Comparison of ENCODE assay signal across 10 mouse cellular contexts in genomic region chr17:31835528-31836263, GRCm38 (mm10). TPM values are rescaled to one million over a fixed set of nuclear protein-coding genes. Genes with fewer than 3 reads are reported as not detected.
DNase-seq lines count a peak whose midpoint lies in the region; ATAC-seq and TF ChIP-seq lines count a peak whose summit lies in the region.
"Had no signal": no experiment of that assay in that cellular context is flagged by ENCODE, and none has a peak within 500 bp of the region (broad histone marks: within the 10 kb centered on the region; RNA-seq: fewer than 3 reads in every experiment).

No protein-coding gene starts in this region.

- H3K4me1 ChIP-seq in lung, embryonic 15.5 days = peaks cover 39% of the 10 kb centered on the region
- peaks cover 26% of the 10 kb centered on the region for H3K4me1 ChIP-seq in lung, adult 2 months (ENCODE audit: control insufficient read depth, insufficient read depth, low read length)
- peaks cover 22% of the 10 kb centered on the region for H3K4me1 ChIP-seq in liver, embryonic 15.5 days (replicated peaks)

- H3K4me3 ChIP-seq in lung, embryonic 15.5 days = no peak overlapping the region
- H3K4me3 ChIP-seq in lung, adult 2 months (replicated peaks; ENCODE audit: extremely low read depth, low read depth, low read length) = no peak overlapping the region
- H3K4me3 ChIP-seq in liver, embryonic 15.5 days (replicated peaks) = no peak overlapping the region
- H3K4me3 ChIP-seq: left cerebral cortex, adult 2 months had no signal

- no peak for TF ChIP-seq POLR2A in lung, adult 2 months (IDR thresholded peaks at IDR 0.05; ENCODE audit: borderline replicate concordance, extremely low read depth, low read depth, low read length)

- TF ChIP-seq CTCF in lung, adult 2 months (IDR thresholded peaks at IDR 0.05; ENCODE audit: insufficient read depth, low read length) = no peak

- no peak overlapping the region for H3K4me2 ChIP-seq in lung, embryonic 15.5 days
- H3K4me2 ChIP-seq in liver, embryonic 15.5 days = no peak overlapping the region

- DNase-seq in adrenal gland, adult (ENCODE audit: inconsistent age in 2 of 2, low spot score in 1 of 2) = peak; percentile 41 to 64
- DNase-seq in adrenal gland, adult 18-20 months (ENCODE audit: low spot score in 2 of 2) = no peak
- no peak for DNase-seq in lung, adult 2 months
- DNase-seq in splenic B cell, adult 2 months (ENCODE audit: low read depth, low spot score) = peak; percentile 72
- no peak for DNase-seq in kidney, postnatal 10 days
- DNase-seq in kidney, postnatal 14 days = no peak
- DNase-seq: right cerebral cortex, postnatal 14 days had no signal

- no peaks in the 10 kb centered on the region for H3K9me3 ChIP-seq in lung, embryonic 15.5 days
- H3K9me3 ChIP-seq in liver, embryonic 15.5 days (replicated peaks) = no peaks in the 10 kb centered on the region

- no peaks in the 10 kb centered on the region for H3K27me3 ChIP-seq in lung, embryonic 15.5 days
- no peaks in the 10 kb centered on the region for H3K27me3 ChIP-seq in liver, embryonic 15.5 days
- no peaks in the 10 kb centered on the region for H3K27me3 ChIP-seq in splenic B cell, adult 2 months (ENCODE audit: control insufficient read depth, insufficient read depth, low read length, poor library complexity, severe bottlenecking)

- H3K36me3 ChIP-seq in lung, embryonic 15.5 days = no peaks in the 10 kb centered on the region
- H3K36me3 ChIP-seq in liver, embryonic 15.5 days (replicated peaks) = no peaks in the 10 kb centered on the region
- no peaks in the 10 kb centered on the region for H3K36me3 ChIP-seq in splenic B cell, adult 2 months (ENCODE audit: control insufficient read depth, insufficient read depth, low read length, poor library complexity, severe bottlenecking)

- no peak for ATAC-seq in lung, embryonic 15.5 days (ENCODE audit: borderline replicate concordance, extremely low read depth, low FRiP score, low TSS enrichment)
- ATAC-seq in liver, embryonic 15.5 days (ENCODE audit: insufficient read depth) = peak; percentile 27; the same call in 1 of the 2 replicates

- 92% methylated on average over 11 of the region's 11 CpGs for WGBS in lung, embryonic 15.5 days
- WGBS in lung, adult 2 months = 78% methylated on average over 11 of the region's 11 CpGs
- 43% methylated on average over 11 of the region's 11 CpGs for WGBS in liver, embryonic 15.5 days (ENCODE audit: insufficient replicate concordance)

- no peak overlapping the region for H3K9ac ChIP-seq in lung, embryonic 15.5 days
- no peak overlapping the region for H3K9ac ChIP-seq in liver, embryonic 15.5 days

- H3K27ac ChIP-seq in lung, embryonic 15.5 days = peak overlapping the region; percentile 75; the same call in 1 of the 2 replicates
- peak overlapping the region; percentile 64 for H3K27ac ChIP-seq in liver, embryonic 15.5 days (replicated peaks)
- H3K27ac ChIP-seq: left cerebral cortex, adult 2 months had no signal

RNA-seq across cellular contexts. Expression of gene Sik1, which starts 19.9 kb away (rescaled TPM):
- 10 to 100 TPM; 41.3 to 81.9 TPM for total RNA-seq in adrenal gland, adult 18-20 months (2021)
- polyA plus RNA-seq in lung, embryonic 15.5 days (2015; fragmentation: Nextera tagmentation; extraction: Ambion mirVana) = 32.7 and 35.4 TPM in 2 replicates
- polyA plus RNA-seq in lung, adult 2 months (2012; rRNA removed) = 60.5 and 87.9 TPM in 2 replicates
- polyA plus RNA-seq in liver, embryonic 15.5 days (2015; fragmentation: Nextera tagmentation; extraction: Ambion mirVana) = 5.3 and 6.8 TPM in 2 replicates

Comparison
In these comparisons a context has a peak if more than half of its experiments do, and no peak if none do; other contexts are left out.
1. DNase-seq: peak in adrenal gland, adult (2 of 2) and splenic B cell, adult 2 months (single experiment); none in adrenal gland, adult 18-20 months (0 of 2), lung, adult 2 months (single experiment), kidney, postnatal 10 days (single experiment) and kidney, postnatal 14 days (single experiment).